In the genomic region with DNA sequence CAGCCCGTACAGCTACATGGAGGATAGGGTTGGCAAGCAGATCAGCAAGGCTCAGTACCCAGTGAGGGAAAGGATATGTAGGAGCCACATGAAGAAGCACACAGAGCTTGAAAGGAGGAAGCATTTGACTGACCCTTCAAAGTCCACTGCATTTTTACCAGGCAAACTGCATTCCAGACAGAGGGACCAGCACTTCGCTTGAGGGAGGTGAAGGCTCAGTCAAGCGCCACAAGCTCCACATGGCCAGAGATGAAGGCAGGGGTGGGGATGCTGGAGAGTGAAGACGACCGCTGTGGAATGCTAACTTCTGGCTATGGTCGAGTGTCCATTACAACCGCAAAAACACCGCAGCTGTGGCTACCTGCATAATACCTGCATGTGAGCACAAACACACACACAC, we compare ENCODE assay signal across 19 mouse cellular contexts.
DNase-seq lines count a peak whose midpoint lies in the region; ATAC-seq lines count a peak whose summit lies in the region.
"Had no signal": no experiment of that assay in that cellular context is flagged by ENCODE, and none has a peak within 500 bp of the region (broad histone marks: within the 10 kb centered on the region; RNA-seq: fewer than 3 reads in every experiment).

No protein-coding gene starts in this region.

- ATAC-seq in kidney, embryonic 15.5 days (replicated peaks; ENCODE audit: low FRiP score) = peak; percentile 63; the same call in 1 of the 2 replicates
- ATAC-seq: forebrain, embryonic 16.5 days had no signal

- no peaks in the 10 kb centered on the region for H3K27me3 ChIP-seq in kidney, embryonic 15.5 days
- H3K27me3 ChIP-seq: embryonic facial prominence, embryonic 13.5 days; forebrain, embryonic 12.5 days had no signal

- H3K9me3 ChIP-seq in kidney, embryonic 15.5 days (replicated peaks) = no peaks in the 10 kb centered on the region
- H3K9me3 ChIP-seq: embryonic facial prominence, embryonic 13.5 days; forebrain, embryonic 12.5 days; heart, embryonic 10.5 days; hindbrain, embryonic 13.5 days had no signal

- no peak overlapping the region for H3K4me2 ChIP-seq in kidney, embryonic 15.5 days
- H3K4me2 ChIP-seq: embryonic facial prominence, embryonic 13.5 days; forebrain, embryonic 12.5 days; hindbrain, embryonic 13.5 days had no signal

- H3K9ac ChIP-seq in kidney, embryonic 15.5 days = no peak overlapping the region
- H3K9ac ChIP-seq: embryonic facial prominence, embryonic 13.5 days; forebrain, embryonic 12.5 days; hindbrain, embryonic 13.5 days had no signal

- H3K4me3 ChIP-seq in kidney, embryonic 15.5 days (replicated peaks) = no peak overlapping the region
- H3K4me3 ChIP-seq: embryonic facial prominence, embryonic 13.5 days; forebrain, embryonic 12.5 days; heart, embryonic 10.5 days; hindbrain, embryonic 13.5 days had no signal

- DNase-seq in kidney, adult 8-10 months = peak; percentile 45 to 56
- peak; percentile 56 for DNase-seq in kidney, postnatal 14 days
- no peak for DNase-seq in left cerebral cortex, adult 18-20 months (ENCODE audit: low spot score in 2 of 2)
- DNase-seq in embryo, embryonic 10 days (ENCODE audit: low spot score) = no peak
- DNase-seq in left cerebral cortex, postnatal 4 days = no peak
- DNase-seq: adrenal gland, postnatal 14 days; cerebellum, adult 11-12 months; cerebellum, adult 9-10 months; cerebellum, postnatal 25 days; gastrocnemius, postnatal 10 days; heart, adult 18-20 months; heart, postnatal 10 days; heart, postnatal 4 days had no signal

- no peak overlapping the region for H3K27ac ChIP-seq in kidney, embryonic 15.5 days
- H3K27ac ChIP-seq: embryonic facial prominence, embryonic 13.5 days; forebrain, embryonic 12.5 days; heart, embryonic 10.5 days; hindbrain, embryonic 13.5 days had no signal

- 62% methylated on average over 8 of the region's 8 CpGs for WGBS in kidney, embryonic 15.5 days

- H3K36me3 ChIP-seq in kidney, embryonic 15.5 days = no peaks in the 10 kb centered on the region
- H3K36me3 ChIP-seq: embryonic facial prominence, embryonic 13.5 days; forebrain, embryonic 12.5 days; hindbrain, embryonic 13.5 days had no signal

- H3K4me1 ChIP-seq in kidney, embryonic 15.5 days = 0 out of 2 replicates have a peak, but pooled peaks cover 3% of the 10 kb centered on the region
- H3K4me1 ChIP-seq: embryonic facial prominence, embryonic 13.5 days; forebrain, embryonic 12.5 days; hindbrain, embryonic 13.5 days had no signal

- intact Hi-C loops in left cerebral cortex, postnatal 4 days (cut with DNase I) = no loop called here

Comparison
In these comparisons a context has a peak if more than half of its experiments do, and no peak if none do; other contexts are left out.
1. DNase-seq: peak in kidney, adult 8-10 months (2 of 2) and kidney, postnatal 14 days (single experiment); none in left cerebral cortex, adult 18-20 months (0 of 2), embryo, embryonic 10 days (single experiment) and left cerebral cortex, postnatal 4 days (single experiment).